Mouse (Mus musculus) testis, adult 10 weeks (tissue): ENCODE data around the gene Gm20708. TPM values are rescaled to one million over a fixed set of nuclear protein-coding genes. Genes with fewer than 3 reads are reported as not detected.

ENCODE experiments used
- polyA plus RNA-seq: library from polyadenylated mRNA; stranded (reverse); fragments of 350-450 nt; fragmentation: Illumina TruSeq; extraction: RNeasy Lipid Tissue Mini Kit (QIAGEN cat#74804); gene quantifications from one replicate; pipeline ENCODE4 v1.2.3, GENCODE M21; 2014; ENCODE audit warnings: low read depth, low replicate concordance

Gene Gm20708
- 2.1 TPM for polyA plus RNA-seq

GRCm38 (mm10) chr11:117809407-117810311 lies at the start of gene Gm20708, which contains the start of gene Syngr2:
Gm20708 (plus strand) TSS chr11:117809668.
Syngr2 (plus strand) TSS chr11:117809668.

GRCm38 (mm10) chr11:117781993-117782704 lies 27.3 kb upstream of the Gm20708 start, which contains the start of the genes Tmc8 and Tmc6:
Tmc8 (plus strand) TSS chr11:117782076.
Tmc6 (minus strand) TSS chr11:117782198.

GRCm38 (mm10) chr11:117797511-117798159 lies 11.8 kb upstream of the Gm20708 start, which contains the start of gene 6030468B19Rik:
6030468B19Rik (plus strand) TSS chr11:117797660.

GRCm38 (mm10) chr11:117825333-117826101 lies 16.0 kb downstream of the Gm20708 start, which contains the start of the genes Afmid and Tk1:
Afmid (plus strand) TSS chr11:117825924.
Tk1 (minus strand) TSS chr11:117826092.

GRCm38 (mm10) chr11:117848985-117849671 lies 39.7 kb downstream of the Gm20708 start, which contains the start of gene Birc5:
Birc5 (plus strand) TSS chr11:117849251.

GRCm38 (mm10) chr11:117860601-117861000 lies 51.1 kb downstream of the Gm20708 start, which contains the start of gene Tmem235:
Tmem235 (plus strand) TSS chr11:117860752.

GRCm38 (mm10) chr11:117872861-117873608 lies 63.6 kb downstream of the Gm20708 start, which contains the start of gene Tha1:
Tha1 (minus strand) TSS chr11:117873481.

Other genes with a start within 250 kb of the Gm20708 start
- 8.2 TPM for gene Tnrc6c, start 155.4 kb upstream of the Gm20708 start, polyA plus RNA-seq
- gene Tmc8, start 27.6 kb upstream of the Gm20708 start, polyA plus RNA-seq: 0.07 TPM
- gene Tmc6, start 27.5 kb upstream of the Gm20708 start, polyA plus RNA-seq: 0.45 TPM
- not detected for gene 6030468B19Rik, start 12.0 kb upstream of the Gm20708 start, polyA plus RNA-seq
- 2.2 TPM for gene Syngr2, start within 50 bp of the Gm20708 start, polyA plus RNA-seq
- gene Afmid, start 16.3 kb downstream of the Gm20708 start, polyA plus RNA-seq: 0.91 TPM
- gene Tk1, start 16.4 kb downstream of the Gm20708 start, polyA plus RNA-seq: 0.32 TPM
- gene Birc5, start 39.6 kb downstream of the Gm20708 start, polyA plus RNA-seq: 93.7 TPM
- gene Tmem235, start 51.1 kb downstream of the Gm20708 start, polyA plus RNA-seq: not detected
- not detected for gene Tha1, start 63.8 kb downstream of the Gm20708 start, polyA plus RNA-seq
- 0.10 TPM for gene Socs3, start 160.4 kb downstream of the Gm20708 start, polyA plus RNA-seq
- gene Pgs1, start 176.6 kb downstream of the Gm20708 start, polyA plus RNA-seq: 6.1 TPM